Mouse (Mus musculus): ENCODE measurements around the gene Sh2b1.

Sh2b1 gene

GRCm38 (mm10) chr7:126421756-126422155, 53.5 kb downstream of the Sh2b1 start:
- no peak for DNase-seq (ENCODE audit: low spot score in 2 of 2)

- DNase-seq (ENCODE audit: low spot score in 2 of 2): no peak
These were observed 56.7 kb downstream of the Sh2b1 start for GRCm38 (mm10) chr7:126418496-126418895.

DNA sequence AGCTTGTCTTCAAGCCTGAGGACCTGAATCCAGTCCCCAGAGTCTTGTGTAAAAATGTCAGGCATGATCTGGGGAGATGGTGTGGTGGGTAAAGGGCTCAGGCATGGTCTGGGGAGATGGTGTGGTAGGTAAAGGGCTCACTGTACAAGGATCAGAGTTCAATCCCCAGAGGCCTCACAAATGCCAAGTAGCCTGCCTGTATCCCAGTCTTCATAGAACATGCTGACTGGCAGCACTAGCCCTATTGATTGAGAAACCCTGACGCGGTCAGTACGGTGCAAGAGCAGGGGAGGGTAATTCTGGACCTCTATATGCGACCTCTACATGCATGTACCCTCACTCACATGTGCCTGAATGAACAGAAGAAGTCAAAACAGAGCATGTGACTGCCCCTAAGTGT, 57.6 kb downstream of the Sh2b1 start:
- no peak for DNase-seq (ENCODE audit: low spot score in 2 of 2)

DNA sequence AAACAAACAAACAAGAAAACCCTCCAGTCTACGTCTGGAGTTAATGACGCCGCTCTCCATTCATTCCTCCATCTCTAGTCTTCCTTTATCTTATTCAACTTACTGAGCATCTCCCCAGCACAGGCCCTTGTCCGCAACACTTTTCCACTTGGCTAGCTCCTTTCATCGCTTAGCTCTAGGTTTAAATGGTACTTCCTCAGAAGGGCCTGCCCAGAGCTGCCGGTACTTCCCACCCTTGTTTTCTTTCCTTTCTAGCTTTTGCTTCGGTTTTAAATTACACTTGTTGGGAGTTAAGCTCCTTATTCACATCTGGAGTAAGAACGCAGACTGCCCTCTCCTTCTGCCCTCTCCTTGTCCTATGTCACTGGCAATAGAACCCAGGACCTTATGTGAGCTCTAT, 58.2 kb downstream of the Sh2b1 start:
- DNase-seq (ENCODE audit: low spot score in 2 of 2): no peak

All from spleen, postnatal 4 days (tissue).